Mouse (Mus musculus) ES-Bruce4 (cell line): ENCODE results near the gene Sdhaf2.

Experiments used
- CTCF ChIP-seq: IDR thresholded peaks from one replicate; pipeline ENCODE4 v1.8.1; 2011; ENCODE audit warnings: low read depth, low read length
- POLR2A ChIP-seq: IDR thresholded peaks from one replicate; pipeline ENCODE4 v1.8.1; 2011; ENCODE audit warnings: low read length; ENCODE audit not compliant: insufficient read depth

GRCm38 (mm10) chr19:10479541-10479940 is 46.4 kb downstream of the Sdhaf2 start:
- TF ChIP-seq POLR2A (no peak), CTCF (no peak)
